Mouse (Mus musculus) T-helper 2 cell (primary cell): ENCODE measurements at regions not wholly inside any gene's neighbourhood (a gene's known extent, or its start where the extent isn't known, plus 50 kb on each side); places are given as distances from the start of the nearest gene placed in this dataset.

Source experiments
- in situ Hi-C: fragments of 300-600 bp; cut with MboI, MseI; formaldehyde crosslinking; loops from one replicate; pipeline ENCODE4 v1.15.1; 2025; ENCODE audit warnings: high pct_unique_total_duplicates

DNA sequence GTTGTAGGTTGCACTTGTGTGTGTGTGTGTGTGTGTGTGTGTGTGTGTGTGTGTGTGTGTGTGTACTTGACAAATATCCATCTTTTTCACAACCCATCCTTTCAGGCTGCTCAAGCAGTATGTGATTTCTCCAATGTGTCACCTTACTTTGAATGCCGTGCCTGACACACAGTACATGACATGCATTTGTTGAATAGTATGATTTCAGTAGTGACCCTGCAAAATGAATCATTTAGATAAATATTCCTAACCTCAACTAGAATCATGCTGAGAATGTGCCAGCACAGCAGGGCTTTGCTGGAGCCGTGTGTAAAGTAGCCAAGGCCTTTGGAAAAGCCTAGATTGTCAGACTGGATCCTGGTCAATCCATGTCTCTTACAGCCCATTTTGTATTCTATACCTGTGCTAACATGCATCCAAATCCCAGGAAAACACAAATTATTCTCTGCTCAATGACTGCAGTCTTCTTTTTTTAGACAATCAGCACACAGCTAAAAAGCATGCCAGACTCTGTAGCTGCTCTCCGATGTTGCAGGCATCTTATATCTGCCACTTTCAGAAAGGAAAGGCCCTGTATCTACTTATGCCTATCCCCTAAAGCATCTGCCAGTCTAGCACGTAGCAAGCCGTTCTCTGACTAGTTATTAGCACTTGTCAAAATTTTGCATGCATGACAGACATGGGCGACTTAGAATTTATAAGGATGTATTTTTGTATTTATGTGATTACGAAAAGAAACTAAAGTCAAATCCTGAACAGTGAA, 60.0 kb upstream of the Gpr141 start:
- in situ Hi-C loops: no loop called here

DNA sequence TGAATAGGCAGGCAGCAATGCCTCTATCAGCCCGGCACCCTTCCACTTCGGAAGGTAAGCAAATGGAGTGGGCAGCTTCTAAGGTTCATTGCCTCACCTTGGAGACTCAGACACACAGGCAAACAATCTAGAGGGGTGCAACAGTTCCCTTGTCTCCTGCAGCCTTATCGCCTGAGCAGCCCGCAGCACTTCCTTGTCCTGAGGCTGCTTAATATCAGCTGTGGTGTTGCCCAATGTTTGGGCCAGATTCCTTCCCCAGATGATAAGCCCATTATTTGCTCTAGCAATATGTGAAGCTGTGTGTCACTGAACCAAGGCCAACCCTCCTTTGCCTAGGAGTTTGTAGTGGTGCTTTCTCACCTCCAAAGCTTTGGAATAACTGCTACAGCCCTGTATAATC, 58.8 kb upstream of the Gpr141 start:
- in situ Hi-C loops: no loop called here

DNA sequence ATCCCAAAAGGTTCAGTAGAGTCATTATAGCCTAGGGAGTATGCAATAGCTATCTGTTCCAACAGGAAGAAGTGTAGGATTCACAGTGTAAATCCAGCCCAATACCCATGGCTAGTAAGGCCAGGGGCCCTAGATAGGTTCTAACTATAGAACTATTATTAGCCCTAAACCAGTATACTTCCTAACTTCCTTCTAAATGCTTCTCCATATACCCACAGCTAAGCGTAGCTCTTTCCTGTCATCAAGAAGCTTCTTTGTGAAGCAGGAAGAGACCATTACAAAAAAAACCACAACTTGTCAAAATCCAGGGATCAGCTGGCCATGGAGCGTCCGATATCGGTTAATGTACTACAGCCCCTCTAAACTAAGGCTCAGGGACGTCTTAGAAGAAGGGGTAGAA, 57.7 kb upstream of the Gpr141 start:
- in situ Hi-C loops: no loop called here

DNA sequence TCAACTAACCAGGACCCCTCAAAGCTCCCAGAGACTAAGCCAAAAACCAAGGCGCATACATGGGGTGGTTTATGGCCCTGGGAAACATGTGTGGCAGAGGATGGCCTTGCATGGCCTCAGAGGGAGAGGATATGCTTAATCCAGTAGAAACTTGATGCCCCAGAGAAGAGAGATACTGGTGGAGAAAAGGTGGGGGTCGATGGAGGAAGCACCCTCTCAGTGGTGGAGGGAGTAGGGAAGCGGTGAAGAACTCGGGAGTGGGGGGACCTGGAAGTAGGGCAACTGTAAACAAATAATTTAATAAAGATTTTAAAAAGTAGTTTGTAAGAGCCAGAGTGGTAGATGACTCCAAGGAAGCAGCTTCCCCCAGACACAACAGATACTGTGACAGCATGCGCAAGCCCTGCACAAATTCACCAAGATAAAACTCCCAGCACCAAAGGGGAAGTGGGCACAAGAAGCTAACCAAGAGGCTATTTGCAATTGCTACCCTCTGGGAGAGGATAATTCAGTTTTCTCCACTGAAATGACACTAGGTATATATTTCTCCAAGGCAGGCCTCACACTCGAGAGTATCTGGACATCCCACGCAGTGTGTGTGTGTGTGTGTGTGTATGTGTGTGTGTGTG, 50.7 kb upstream of the Gpr141 start:
- in situ Hi-C loops: no loop called here
